Mouse (Mus musculus): ENCODE measurements around the gene Egfr. TPM values are rescaled to one million over a fixed set of nuclear protein-coding genes. Genes with fewer than 3 reads are reported as not detected.

The Egfr gene
- total RNA-seq, 2 experiments from 2014 or later = 15.0 to 15.1 TPM

DNA sequence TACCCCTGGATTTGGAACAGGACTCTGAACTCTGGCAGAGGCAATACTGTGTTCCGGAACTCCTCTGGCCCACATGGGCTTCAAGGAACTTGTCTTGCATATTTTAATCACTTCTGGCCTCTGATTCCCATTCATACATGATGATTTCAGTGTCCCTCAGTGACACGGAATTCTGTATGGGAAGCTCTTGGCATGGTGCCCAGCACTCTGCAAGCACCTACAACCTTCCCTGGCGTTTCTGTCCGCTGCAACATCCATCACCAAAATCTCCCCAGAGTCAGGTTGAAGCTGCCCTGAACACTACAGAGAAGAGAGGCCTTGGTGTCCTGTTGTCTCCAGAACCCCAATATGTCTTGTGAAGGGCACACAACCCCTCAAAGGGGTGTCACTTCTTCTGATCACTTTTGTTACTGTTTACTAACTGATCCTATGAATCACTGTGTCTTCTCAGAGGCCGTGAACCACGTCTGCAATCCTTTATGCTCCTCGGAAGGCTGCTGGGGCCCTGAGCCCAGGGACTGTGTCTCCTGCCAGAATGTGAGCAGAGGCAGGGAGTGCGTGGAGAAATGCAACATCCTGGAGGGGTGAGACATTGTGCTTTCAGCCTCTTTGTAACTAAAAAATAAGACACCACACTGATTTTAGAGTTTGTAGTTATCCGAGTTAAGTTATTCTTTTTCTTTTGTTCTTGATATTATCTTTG is 125.8 kb downstream of the Egfr start:
- intact Hi-C loops (cut with DNase I) = no loop called here
- no peak for DNase-seq (ENCODE audit: low spot score in 2 of 2)

DNA sequence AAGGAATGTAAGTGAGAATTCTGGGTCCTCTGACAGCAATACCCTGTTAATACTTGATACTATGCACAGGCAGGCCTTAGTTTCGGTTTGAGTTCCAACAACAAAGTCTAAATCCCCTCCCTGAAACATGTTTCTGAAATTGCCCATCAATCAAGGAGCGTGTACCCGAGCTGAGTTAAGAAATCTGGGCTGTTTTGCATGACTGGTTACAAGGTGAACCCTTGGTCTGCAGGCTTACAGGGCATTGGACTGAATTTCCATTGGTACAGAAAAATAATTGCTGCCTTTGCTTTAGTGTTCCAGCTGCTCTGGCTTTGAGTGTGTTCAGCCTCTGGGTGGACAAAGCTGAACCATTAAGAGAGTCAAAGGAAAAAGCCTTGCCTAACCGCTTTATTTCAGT is 129.9 kb downstream of the Egfr start:
- intact Hi-C loops (cut with DNase I) = no loop called here
- DNase-seq (ENCODE audit: low spot score in 2 of 2) = no peak

DNA sequence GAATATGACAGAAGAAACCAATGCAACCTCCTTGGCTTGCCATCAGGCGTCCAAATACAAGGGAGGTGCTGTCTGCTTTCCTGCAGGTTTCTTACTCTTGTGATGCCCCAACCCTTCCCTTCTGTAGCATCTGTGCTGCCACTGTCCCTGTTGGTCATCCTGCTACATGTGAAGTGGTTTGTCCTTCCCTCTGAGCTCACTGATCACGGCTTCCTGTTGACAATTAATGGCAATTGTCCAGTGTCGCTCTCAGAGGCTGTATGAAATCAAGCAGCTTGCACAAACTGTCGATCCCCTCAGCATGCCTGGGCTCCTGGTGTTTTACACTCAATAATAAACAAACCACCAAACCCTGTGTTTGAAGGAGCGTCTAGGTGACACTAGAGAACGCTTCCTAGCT is 134.1 kb downstream of the Egfr start:
- intact Hi-C loops (cut with DNase I) = no loop called here
- DNase-seq (ENCODE audit: low spot score in 2 of 2) = no peak

DNA sequence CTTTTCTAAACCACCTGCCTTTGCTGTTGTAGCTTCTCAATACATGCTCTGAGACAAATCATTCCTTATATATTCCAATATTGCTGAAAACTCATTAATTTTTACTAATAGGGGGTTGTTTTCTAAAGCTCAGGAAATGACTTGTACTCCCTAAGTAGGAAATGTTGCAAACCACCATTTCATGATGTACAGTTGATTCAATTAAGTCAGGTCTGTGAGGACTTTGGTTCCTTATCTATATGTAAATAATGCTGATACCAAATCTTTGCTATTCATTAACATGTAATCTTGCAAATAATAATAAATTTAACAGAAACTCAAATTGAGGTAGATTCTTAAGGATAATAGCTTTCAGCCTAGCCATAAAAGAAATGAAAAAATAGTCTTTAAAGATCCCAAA is 136.1 kb downstream of the Egfr start:
- intact Hi-C loops (cut with DNase I) = no loop called here
- no peak for DNase-seq (ENCODE audit: low spot score in 2 of 2)

DNA sequence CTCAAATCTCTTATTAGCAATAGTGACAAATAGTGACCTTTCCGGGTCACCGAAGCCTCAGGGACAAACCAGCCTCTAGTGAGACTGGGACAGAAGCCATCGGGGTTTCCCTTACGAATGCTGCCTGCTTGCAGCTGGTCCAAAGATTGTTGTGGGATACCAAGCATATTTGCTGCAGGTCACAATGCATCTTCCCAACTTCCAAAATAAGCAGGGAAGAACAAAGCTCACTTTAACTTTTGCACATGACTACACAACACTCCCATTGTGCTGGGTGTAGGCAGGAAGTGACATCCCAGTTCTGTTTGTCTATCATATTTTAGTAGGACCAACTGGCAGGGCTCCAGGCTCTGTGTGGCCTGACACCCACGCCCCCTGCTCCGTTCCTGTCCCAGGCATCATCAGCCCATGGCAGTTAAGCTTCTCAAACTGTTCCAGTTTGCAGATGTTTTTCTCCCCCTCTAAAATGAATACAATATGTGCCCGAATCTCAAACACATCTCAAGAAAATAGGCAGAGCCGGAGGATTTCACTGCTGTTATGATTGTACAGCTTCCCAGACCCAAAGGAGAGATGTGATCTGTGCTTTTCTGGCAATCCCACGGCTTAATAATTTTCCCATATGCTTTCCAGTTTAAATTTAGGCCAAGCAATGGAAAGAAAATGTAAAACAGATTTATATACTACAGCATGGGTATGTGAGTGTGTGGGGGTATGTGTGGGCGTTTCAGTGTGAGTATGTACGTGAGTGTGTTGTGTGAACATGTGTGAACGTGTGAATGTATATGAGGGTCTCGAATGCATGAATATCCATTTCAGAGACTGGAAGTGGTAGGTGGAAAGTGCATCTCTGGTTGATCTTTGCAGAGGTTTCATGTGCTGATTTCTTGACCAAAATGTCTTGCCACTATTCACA is 143.7 kb downstream of the Egfr start:
- DNase-seq (ENCODE audit: low spot score in 2 of 2) = peak in 1 of 2 experiments; percentile 13
- intact Hi-C loops (cut with DNase I) = no loop called here

DNA sequence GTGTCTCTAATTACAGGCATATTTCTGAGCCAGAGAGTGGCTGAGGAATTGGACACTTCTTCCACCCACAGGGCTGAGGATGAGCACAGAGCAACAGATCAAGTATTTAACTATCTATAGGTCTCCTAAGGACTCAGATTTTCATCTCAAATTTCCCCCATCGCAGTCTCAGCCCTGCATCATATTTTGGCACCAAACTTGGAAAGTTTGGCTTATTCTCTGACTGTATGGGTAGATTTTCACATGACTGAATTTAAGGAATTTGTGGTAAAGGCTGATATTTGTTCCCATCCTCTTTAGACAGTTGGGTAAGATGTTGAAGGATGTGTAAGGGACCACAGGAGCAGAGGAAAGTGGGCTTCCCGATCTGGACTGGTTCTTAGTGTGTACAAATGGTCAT is 145.7 kb downstream of the Egfr start:
- intact Hi-C loops (cut with DNase I) = no loop called here
- DNase-seq (ENCODE audit: low spot score in 2 of 2) = no peak

DNA sequence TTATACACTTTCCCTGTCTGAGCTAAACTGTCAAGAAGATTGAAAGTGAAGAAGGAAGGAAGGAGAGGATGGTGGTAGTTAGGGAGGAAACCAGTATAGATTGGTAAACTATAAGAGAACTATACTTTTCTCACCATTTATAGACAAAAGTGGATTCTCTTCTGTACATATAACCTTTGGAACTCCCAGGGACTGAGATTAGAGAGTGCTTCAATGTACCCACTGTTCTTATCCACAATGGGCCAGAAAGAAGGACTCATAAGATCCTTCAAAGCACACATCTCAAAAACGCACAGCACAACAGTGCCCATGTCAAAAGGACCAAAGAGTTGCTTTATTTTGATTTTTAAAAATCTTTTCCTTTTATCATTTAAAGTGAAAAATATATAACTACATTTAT is 148.2 kb downstream of the Egfr start:
- no peak for DNase-seq (ENCODE audit: low spot score in 2 of 2)
- intact Hi-C loops (cut with DNase I) = no loop called here

DNA sequence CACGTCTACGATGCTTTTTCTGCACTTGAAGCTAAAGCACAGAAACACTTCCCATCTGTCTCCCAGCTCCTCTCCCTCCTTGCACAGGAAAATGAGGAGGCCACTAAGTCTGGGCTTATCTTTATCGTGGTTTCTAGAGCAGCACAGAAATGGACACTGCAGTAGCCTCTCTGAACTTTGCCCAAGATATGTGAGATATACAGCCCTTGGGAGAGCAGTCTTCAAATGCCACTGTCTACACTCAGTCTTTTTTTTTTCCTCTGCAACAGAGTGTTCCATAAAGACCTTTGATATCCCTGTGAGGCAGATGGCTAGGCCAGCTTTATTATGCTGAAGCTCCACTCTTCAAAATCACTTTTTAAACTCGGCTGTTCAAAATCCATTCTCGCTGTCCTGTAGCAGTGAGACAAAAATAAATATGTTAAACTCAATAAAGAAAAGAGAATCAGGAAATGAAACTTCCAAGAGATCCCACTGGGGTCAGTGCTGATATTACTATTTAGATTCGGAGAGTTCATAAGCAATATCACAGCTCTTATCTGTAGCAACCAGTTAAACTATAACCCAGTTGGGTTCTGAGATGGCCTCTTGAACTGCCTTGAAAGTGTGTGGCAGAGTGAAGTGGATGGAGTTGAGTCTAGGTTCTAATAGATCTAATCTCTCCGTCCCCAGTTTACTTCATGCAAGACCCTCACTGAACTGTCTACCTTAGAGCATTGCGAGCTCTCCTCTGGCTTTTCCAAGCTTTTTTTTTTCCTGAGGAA is 148.8 kb downstream of the Egfr start:
- intact Hi-C loops (cut with DNase I) = no loop called here
- DNase-seq (ENCODE audit: low spot score in 2 of 2) = no peak

DNA sequence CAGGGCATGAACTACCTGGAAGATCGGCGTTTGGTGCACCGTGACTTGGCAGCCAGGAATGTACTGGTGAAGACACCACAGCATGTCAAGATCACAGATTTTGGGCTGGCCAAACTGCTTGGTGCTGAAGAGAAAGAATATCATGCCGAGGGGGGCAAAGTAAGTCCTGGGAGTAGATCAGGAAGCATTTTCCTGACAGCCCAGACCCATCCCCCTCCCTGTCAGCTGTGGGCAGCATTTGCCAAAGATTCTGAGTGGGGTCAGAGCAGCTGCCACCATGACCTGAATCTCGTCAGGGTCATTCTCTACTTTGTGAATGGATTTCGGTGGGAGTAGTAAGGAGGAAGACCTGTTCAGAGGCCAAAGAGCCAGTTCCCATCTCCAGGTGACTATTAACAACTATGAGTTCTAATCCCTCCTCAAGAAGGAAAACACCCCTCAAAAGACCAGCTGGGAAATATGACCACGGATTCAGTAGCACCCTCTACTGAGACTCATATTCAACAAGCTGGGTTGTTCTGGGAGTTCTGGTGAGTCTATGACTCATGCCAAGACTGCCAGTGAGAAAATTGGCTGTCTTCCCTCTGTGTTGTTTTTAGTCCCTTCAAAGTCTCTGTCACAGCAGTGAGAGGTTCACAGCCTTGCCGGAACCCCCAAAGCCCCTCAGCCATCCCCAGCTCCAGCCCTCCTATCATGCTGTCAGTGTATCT is 152.5 kb downstream of the Egfr start:
- peak; percentile 22 to 23 for DNase-seq (ENCODE audit: low spot score in 2 of 2)
- intact Hi-C loops (cut with DNase I) = no loop called here

DNA sequence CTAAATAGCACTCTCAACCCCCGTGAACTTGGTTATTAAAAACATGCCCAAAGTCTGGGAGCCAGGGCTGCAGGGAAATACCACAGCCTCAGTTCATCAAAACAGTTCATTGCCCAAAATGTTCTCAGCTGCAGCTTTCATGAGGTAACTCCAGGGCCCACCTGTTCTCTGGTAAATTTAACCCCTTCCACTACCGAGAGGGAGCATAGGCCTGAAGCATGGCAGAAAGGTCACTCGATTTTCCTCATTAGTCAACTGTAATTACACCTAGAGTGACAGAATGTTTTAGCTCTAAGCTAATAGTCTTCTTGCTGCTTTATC is 153.0 kb downstream of the Egfr start:
- intact Hi-C loops (cut with DNase I) = no loop called here
- DNase-seq (ENCODE audit: low spot score in 2 of 2) = no peak

DNA sequence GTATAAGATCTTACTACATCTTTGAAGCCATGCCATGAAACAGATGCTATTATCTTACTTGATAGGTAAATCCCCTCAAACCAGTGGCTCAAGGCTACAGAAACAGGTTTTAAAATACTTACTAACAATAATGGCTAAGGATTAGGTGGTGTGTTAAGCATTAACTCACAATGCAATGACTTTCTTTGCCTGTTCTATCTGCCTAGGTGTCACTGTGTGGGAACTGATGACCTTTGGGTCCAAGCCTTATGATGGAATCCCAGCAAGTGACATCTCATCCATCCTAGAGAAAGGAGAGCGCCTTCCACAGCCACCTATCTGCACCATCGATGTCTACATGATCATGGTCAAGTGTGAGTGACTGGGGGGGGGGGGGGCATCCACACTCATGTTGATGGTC is 154.5 kb downstream of the Egfr start:
- intact Hi-C loops (cut with DNase I) = no loop called here

DNA sequence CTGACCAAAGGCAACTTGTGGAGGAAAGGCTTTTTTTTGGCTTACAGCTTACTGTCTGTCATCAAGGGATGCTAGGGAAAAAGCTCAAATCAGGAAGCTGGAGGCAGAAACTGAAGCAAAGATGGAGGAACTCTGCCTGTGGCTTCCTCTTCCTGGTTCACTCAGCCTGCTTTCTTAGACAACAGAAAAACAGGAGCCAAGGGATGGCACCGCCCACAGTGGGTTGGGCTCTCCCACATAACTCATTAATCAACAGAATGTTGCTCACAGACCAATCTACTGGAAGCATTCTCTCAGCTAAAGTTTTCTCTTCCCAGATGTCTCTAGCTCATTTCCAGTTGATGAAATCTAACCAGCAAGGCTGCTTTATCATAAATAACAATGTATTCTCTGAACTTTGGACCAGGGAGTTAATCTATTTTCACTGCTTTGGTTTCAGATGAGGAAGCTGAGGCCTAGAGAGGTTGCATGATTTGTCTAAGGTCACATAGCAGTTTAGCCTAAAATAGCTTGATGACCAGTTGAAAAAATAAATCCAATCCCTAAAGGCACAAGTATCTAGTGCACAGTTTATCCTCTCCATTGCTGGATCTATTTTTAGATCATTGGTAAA is 155.6 kb downstream of the Egfr start:
- intact Hi-C loops (cut with DNase I) = no loop called here
- DNase-seq (ENCODE audit: low spot score in 2 of 2) = no peak

More for the DNA sequence above, 154.5 kb downstream of the Egfr start:
- DNase-seq (ENCODE audit: low spot score in 2 of 2) = no peak

DNA sequence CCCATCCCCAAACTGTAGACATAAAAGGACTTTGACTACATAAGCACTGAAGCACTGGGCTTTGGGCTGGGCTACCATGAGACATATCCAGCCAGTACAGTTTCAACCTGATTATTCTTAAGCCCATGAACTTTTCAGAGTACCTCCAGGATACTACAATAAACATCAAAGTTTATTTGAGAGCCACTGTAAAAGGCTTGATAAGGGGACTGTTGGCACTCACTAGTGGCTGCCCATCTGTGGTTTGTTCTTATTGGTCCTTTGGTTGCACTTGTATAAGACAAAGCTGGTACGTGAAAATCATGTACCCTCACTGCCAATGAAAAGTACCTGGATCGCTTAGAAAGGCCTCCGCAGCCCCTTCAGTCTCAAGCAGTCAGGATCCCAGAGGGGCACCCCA is 162.8 kb downstream of the Egfr start:
- intact Hi-C loops (cut with DNase I) = no loop called here
- DNase-seq (ENCODE audit: low spot score in 2 of 2) = no peak

DNA sequence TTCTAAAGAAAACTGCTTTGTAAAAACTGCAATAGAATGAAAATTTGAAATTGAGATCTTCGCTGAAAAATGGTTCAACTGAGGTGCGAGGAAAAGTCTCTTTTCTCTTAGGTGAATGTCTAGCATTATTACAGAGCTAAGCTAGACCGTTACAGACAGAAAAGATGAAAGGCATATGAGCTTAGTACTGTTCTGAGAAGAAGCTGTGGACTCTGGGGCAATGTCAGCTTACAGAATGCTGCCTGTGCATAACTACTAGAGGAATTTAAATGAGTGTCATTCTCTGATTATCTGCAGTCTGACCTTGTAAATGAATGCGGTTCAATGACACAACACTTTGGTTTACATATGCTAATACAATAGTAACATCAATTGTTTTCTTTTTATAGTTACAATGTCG is 163.8 kb downstream of the Egfr start:
- DNase-seq (ENCODE audit: low spot score in 2 of 2) = no peak
- intact Hi-C loops (cut with DNase I) = no loop called here

DNA sequence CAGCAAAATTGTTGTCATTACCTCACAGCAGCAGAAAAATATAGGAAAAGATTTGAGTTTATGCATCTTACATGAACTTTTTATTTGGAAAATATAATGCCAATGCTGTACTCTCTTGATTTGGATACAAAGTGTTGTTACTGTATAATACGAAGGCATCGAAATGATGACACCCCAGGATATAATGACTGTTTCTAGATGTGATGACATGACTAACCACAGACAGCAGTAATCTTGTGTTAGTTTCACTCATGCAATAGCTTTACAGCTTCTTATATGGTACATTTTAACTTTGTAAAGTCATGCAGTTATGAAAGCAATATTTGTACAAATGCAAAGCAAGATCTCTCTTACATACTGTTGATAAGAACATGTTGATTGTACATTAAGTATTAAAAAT is 165.5 kb downstream of the Egfr start:
- no peak for DNase-seq (ENCODE audit: low spot score in 2 of 2)
- intact Hi-C loops (cut with DNase I) = no loop called here

DNA sequence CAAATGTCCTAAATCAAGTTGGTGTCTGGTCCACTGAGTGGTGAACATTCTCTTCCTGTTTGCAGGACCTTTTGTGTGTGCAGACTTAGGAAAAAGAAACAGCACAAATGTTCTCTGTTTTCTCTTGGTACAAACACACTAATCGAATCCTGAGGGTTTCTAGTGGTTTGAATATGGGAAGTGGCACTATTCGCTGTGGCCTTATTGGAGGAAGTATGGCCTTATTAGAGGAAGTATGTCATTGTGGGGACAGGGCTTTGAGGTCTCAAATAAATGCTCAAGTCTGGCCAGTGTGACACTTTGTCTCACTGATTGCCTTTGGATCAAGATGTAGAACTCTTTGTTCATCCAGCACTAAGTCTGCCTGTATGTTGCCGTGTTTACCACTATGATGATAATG is 180.2 kb downstream of the Egfr start:
- intact Hi-C loops (cut with DNase I) = no loop called here
- no peak for DNase-seq (ENCODE audit: low spot score in 2 of 2)

DNA sequence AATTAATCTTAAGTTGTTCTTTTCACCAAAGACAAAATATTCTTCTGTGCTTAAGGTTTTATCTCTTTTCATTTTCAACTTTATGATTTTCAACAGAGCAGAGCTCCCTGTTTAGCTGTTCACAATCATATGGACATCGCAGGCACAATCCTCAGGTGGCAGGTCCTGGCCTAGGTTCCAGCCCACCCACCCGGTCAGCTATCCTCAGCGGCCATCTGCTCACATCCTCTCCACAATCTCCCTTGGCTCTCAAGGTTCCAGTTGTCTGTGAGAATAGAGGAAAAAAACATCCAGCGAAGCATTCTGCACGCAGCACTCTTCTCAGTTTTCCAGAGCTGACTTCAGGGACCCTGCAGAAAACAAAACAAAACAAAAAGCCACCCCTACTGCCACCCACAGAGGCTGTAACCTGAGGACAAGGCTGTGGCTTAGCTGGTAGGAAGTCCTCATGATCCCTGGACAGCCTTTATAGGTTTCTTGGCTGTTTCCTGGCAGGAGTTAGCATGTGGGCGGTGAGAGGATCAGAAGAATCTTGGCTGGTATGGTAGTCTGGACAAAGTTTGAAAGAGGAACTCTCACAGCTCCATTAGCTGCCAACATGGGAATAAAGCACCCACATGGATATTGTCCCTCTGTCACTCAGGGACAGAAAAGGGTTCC is 183.7 kb downstream of the Egfr start:
- intact Hi-C loops (cut with DNase I) = no loop called here
- DNase-seq (ENCODE audit: low spot score in 2 of 2) = no peak

DNA sequence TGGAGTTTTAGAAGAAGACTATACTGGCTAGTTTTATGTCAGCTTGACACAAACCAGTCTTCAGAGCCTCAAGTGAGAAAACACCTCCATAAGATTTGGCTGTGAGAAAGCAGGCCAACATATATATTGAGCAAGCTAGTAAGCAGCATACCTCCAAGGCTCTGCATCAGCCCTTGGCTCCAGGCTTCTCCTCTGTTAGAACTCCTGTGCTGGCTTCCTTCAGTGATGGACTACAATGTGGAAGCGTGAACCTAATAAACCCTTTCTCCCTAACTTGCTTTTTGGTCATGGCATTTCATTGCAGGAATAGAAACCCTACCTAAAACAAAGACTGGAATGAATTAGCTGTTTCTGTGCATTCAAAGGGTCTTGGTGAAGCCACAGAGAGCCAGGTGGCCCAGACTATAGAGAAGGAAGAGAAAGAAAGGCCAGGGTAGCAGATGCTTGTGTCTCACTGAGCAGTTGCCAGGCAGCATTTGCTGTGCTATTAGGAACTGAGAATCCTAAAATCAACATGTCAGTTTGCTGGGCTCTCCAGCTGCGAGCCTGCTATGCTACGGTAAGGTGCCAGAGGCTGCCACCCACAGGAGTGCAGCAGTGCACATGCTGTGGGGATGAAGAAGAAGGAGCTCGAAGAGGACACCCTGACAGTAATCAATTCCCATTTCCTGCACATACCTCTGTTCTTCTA is 189.2 kb downstream of the Egfr start:
- intact Hi-C loops (cut with DNase I) = no loop called here
- DNase-seq (ENCODE audit: low spot score in 2 of 2) = no peak

Measured in left cerebral cortex, postnatal 36 days (tissue).